Mouse (Mus musculus) adrenal gland, adult 18-20 months (tissue): ENCODE data around the gene Med26. TPM values are rescaled to one million over a fixed set of nuclear protein-coding genes. Genes with fewer than 3 reads are reported as not detected.
A peak's percentile ranks its signal among the peaks of the same experiment; 100 is the strongest.

Experiments used
- DNase-seq, 2 experiments: peaks; one replicate each; pipeline ENCODE4 v3.0.0; 2021 to 2022; ENCODE audit warnings: low spot score in 2 of 2
- total RNA-seq, 2 experiments: library from RNA; stranded (reverse); gene quantifications; 1 replicate in 1 of 2; 2 replicates in 1 of 2; pipeline ENCODE4 v1.2.3; 2021

Gene Med26
- total RNA-seq, 2 experiments from 2014 or later: 9.2 to 10.3 TPM

DNA sequence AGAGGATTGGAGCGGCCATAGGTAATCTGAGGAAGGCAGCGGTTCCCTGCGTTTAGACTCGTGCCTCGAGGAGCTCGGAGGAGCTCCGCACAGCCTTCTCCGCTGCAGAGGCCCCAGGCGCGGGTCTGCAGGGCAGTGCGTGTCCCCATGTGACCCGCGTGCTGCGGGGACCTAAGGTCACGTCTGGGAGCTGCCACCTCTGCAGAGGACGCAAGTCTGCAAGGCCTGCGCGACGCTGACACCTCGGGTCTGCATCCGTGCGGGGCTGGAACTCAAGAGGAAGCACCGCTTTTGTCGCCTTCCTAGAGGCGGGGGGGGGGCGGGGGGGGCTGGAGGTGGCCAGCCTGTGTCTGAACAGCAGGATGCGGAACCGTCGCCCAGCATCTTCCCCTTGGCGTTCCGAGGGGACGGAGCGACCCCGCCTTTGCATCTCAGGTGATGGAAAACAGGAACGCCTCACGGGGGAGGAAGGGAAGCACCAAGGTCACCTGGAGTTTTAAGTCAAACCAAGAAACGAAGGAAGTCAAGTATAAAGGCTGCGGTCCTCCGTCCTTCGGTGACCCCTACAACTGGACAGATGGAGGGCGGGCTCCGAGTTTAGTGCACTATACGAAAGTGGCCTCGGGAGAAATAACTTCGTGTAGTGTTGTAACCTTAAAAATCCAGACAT is 709 bp upstream of the Med26 start:
- peak; percentile 18 to 62 for DNase-seq

DNA sequence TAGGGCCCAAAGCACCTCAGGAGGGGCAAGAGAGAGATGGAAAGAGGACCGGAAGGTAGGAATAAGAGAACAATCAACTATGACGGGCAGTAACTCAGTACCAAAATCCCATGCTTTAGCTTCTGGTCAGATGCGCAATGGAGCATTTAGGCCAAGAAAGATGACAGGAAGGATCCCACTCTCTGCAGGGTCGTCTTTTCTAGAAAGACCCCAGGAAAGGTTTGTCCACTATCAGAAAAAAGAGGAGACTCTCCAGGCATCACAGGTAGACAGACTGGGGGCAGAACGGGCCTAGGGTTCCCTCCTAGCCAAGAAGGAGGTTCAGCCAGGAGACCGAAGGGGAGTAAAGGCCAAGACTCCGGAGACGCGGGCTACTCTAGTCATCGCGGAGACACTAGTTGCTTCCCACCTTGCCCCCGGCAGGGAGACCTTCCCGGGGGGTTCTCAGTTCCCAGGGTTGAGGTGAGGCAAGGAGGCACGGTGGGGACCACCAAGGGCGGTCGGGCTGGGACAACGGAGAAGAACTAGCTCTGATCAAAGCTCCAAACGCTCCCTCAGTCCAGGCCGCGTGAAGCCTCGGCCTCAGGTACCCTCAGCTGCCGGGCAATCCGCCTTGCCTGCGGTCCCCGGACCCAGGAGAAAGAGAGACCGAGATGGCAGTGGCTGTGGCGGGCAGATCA is 808 bp downstream of the Med26 start:
- peak in 1 of 2 experiments; percentile 31 for DNase-seq

DNA sequence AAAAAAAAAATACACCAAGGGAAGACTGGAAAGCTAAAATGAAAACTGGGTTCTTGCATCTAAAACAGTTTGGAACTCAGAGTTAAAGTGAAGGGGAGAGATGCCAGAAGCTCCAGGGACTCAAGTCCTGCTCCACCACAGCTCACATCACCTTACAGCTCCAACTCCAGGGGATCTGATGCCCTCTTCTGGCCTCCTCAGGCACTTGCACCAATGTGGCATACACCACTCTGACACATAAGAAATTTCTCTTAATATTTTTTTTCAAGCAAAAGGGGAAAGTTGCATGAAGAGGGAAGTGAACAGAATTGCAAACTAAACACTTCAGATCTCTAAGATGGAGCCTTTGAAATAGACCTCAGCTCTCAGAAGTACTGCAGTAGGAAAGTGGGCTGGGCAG is 8.8 kb downstream of the Med26 start:
- DNase-seq: no peak

DNA sequence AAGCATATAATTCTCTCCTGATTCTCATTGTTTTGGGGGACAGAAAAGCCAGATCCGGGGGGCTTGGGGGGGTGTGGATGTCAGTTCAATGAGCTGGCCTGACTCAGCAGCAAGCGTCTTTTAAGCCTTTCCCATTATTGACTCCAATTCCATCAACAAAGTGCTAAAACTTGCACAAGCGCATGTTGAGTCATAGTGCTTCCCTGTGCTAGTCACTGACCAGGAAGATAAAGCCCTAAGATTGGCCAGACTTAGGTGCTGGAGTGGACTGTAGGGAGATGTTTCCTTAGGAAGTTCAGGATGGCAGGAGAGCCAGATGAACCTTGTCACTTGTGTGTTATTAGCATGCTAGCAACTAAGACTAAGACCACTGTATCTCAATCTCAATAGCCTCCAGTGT is 13.2 kb downstream of the Med26 start:
- DNase-seq: no peak

DNA sequence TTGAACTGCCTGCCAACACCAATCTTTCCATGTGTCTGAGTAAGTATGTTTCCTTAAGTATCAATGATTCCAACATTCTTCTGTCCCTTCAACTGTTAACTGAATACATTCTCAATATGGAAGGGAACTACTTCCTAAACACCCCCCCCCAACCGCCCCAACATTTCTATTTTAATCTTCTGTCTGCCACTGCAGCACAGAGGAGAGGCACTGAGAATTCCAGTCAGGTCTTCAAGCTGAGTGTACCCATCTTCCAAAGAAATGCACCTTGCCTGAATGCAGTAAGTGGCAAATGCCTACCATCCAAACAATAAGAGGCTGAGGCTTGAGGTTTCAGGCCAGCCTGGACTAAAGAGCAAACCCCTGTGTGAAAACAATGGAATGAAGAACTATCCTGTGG is 16.0 kb downstream of the Med26 start:
- DNase-seq: no peak

DNA sequence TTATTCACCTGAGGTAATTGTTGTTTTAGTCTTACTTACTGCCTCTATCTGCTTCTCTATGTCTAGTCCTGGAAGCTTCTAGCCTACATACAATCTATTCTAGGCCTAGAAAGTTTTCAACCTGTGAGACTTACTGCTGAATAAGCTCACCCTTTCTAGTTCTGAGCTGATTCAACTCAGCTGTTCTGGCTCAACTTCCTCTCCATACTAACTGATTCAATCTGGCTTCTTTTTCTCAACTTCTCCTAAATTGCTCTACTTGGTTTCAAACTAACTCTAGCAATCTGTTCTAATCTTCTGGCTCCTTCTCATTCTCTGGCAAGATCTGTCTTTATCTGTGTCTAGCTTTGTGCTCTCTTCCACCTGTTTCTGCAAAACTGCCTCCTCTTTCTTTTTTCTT is 26.2 kb downstream of the Med26 start:
- DNase-seq: no peak

DNA sequence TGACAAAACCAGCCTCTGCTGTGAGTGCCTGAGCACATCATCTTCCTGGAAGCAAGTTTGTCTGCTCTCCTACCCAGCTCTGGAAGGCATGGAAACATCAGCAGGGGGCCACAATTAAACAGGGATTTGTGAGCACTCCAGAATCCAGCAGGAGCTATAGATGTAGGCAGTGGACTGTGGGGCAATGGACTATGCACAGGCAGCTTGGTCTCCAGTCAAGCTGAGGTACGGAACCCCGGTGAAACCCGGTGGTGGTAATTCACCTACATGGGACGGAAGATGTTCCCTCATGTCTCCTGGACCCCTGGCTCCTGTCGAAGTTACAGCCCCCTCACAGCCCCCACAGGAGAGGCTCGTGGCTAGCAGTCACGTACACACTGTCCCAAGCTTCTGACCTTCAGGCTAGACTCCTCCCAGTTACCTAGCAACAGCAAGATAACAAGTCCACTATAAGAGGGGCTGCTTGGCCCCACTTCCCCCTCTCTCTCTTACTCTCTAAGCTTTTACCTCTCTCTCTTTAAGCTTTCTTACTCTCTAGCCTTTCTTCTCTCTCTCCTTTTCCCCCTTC is 30.6 kb downstream of the Med26 start:
- DNase-seq: no peak

DNA sequence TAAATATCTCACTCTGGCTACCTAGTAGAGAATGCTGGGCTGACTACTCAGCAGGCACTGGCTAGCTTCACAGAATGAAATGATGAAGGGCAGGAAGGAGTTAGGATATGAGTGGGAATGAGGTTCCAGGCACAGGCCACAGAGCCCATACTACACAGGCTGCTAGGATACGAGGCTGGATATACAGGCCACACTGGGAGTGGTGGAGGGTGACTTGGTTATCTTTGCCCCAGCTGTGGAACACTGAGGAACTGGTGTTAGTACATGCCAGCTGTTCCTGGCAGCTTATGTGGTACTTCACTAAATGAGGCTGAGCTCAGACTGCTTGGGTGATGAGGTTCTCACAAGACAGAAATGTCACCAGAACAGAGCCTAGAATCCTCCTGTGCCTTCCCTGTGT is 34.9 kb downstream of the Med26 start:
- no peak for DNase-seq

DNA sequence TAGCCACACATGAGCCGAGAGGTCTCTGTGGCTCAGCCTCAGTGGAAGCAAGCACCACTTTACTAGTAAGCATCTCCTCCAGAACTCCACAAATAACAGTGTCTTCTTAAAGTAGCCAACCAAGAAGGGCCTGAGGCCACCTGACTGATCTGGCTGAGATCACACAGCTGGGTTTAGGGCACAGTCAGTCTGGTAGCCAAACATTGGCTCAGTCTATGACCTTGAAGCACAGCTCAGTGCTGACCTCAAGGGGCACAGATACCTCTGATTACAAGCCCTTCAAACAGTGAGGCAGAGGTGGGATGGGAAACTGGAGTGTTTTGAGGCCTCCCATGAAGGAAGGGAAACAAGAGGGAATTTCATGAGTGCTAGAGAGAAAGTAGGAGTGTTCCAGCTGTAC is 35.4 kb downstream of the Med26 start:
- no peak for DNase-seq

DNA sequence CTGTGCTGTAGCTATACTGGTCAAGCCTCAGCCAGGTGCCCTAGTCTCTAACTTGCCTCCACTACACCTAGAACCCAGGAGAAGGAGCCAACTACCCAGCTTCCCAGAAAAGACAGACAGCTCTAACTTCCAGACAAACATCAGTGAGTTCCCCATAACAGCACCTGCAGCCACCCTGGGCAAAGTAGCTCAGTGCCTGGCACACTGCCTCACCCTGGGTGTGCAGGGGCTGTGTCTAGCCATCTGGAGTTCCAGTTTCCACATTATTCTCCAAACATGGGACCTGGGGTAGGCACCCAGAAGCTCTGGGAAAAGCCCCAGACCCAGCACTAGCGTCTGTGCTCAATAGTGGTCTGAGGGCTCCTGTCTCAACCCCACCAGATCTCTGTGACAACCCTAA is 40.6 kb downstream of the Med26 start:
- DNase-seq: no peak

DNA sequence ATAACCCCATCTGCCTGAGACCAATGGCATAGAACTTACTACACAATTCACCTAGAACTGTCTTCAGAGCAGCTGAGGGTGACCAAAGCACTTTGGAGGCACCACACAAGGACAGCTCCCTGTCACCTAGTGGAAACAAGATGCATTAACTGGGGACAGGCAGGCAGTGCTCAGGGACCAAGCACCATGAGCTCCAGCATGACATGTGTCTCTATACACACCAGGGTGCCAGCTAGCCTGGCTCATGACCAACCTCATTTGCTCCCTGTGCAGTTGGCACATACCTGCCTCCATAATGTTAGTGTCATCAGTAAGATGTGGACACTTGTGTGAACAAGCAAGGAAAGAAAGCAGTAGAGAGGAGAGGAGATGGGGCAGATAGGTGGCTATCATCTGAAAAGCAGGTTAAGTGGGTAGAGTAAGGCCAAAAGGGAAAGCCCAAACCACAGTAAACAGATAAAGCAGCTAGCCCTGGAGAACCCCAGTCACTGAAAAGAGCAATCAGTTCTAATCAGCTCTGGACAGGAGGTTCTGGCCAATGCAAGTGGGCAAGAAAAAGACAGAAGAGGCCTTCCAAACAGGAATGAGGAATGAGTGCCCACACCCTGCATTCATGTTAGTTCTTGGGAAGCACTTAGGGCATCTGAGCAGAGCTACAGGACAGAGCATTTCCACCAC is 43.3 kb downstream of the Med26 start:
- no peak for DNase-seq

DNA sequence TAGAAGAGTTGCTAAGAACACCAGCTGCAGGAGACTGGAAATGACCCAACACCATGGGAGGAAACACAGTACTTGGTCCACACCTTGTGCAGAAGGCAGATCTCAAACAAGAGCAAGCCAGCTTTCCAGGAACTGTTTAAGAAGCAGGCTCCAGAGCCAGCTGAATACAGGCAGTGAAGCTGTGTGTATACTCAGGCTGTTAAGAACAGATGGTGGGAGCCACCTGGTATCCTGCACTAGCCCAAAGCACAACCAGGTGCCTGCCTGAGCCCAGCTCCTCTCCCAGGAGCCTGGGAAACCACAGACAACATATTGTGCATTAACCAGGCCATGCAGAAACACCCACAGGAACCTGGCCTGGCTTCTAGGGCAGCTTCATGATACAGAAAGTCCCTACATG is 43.9 kb downstream of the Med26 start:
- DNase-seq: no peak

DNA sequence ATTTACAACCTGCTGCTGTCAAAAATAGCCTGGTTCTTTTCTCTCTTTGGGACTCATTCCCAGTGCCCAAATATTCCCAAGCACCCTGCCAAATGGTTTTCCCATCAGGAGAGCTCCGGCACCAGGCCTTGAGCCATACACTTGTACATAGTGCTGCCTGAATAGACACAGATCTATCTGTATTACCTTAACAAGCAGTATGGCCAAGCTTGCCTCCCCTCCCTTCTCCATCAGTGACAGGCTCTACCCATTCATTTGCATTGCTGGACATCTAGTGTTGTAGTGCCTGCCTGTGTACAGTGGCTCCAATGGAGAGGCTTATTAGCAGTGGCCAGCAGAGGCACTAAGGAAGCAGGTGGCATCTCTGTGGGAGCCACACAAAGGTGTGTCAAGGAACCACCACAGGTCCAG is 47.5 kb downstream of the Med26 start:
- DNase-seq: no peak

DNA sequence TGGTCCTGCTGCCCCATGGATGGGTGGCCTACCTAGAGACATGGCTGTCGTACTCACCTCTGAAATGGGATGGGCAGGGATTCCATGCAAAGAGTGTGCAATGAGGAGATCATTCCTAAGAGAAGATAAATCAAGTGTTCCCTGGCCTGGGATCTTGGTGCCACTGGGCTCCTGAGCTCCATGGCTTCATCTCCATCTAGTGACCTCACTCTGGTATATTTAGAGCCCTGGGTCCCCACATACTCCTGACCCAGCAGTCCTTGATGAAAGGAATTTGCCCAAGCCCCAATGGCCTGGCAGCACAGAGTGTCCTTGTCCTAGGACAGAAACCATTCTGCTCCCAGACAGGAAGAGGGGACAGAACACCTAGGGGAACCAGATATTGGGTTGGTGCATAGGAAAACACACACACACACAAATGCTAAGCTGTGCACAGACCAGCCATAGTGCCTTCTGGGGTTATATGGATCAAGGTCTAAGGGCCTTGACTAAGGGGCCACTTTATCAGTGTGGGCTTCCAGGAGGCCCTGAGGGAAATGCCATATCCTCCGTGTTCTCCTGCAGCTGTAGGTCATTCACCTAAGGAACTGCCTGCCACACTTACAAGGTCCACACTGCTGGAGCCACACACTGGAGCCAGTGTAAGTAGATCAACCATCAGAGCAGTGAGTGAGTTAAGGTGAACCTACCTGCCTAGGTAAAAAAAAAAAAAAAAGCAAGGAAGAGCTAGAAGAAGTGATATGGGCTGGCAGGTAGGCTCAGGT is 48.4 kb downstream of the Med26 start:
- DNase-seq: no peak

DNA sequence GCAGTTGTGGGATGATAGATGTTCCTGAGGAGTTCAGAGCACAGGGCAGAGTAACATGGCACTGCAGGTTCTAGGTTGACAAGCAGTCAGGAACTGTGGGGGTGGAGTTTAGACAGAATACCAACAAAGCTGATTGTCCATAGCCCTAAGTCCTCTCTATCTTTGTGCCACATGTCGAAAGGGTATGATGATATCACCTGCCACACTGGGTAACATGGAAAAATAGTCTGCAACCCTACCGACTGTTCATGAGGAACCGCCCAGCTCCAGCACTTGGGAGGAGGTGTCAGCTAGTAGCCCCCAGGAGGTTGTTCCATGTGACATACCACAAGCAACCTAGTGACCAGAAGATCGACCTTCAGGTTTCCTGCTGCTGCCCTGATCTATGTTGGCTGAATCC is 49.5 kb downstream of the Med26 start:
- no peak for DNase-seq

DNA sequence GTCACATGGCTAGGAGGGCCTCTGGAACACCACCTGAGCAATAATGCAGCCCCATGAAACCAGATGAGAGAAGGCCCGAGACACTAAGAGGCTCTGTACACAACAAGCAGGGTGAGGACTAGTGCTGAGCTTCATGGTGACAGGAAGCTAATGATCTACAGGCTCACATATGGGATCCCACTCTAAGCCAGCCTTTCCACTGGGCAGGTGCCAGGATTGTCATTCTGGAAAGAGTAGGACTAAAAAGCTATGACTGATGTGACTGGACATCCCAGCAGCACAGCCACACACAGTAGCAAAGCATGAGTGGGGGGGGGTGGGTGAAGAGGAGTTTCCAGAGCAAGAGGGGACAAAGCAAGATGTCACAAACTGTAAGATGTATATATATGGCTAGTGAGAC is 50.2 kb downstream of the Med26 start:
- DNase-seq: no peak

DNA sequence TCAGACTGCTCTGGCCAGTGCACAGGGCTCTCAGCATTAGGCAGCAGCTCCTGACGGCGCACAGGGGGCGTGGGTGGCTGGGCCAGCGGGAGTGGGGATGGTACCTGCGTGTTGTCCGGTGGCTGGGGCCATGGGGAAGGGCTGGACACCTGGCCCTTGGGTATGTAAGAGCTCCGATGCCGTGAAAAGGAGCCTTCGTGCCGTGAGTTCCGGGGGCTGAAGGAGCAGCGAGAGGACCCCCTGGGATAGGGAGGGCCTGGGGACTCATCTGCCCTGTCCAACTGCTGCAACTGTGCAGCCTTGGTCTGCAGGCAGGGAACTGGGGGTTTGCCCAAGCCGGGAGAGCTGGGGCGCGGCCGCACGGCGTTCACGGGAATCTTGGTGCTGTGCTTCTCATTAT is 51.9 kb downstream of the Med26 start:
- no peak for DNase-seq

DNA sequence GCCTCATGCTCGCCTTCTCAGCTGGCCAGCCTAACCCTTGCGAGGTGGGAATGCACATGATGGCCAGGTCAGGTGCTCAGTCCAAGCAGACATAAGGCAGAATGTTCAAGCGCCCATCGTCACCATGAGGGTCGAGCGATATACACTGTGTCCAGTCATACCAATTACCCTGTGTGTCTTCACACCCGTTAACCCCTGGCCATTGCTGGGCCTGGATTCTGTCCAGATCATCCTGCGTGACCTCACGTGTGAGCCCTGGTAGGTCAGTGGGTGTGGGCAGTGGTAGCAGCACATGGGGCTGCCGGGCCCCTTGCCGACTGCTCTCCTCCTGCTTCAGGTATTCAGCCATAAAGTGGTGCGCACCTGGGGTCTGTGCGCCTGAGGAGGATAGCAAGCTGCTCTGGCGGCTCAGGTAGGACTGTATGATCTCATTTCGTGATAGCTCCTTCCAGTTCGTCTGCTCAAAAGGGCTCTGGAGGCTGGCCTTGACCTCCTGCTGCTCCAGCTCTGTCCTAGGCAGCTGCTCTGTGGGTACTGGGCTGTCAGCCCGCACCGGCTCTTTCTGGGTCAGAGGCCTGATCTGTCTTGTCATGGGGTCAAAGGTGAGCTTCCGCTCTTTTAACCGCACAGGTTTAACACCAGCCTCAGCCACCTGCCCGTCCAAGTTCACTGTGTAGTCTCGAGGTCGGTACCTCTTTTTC is 52.5 kb downstream of the Med26 start:
- DNase-seq: no peak

DNA sequence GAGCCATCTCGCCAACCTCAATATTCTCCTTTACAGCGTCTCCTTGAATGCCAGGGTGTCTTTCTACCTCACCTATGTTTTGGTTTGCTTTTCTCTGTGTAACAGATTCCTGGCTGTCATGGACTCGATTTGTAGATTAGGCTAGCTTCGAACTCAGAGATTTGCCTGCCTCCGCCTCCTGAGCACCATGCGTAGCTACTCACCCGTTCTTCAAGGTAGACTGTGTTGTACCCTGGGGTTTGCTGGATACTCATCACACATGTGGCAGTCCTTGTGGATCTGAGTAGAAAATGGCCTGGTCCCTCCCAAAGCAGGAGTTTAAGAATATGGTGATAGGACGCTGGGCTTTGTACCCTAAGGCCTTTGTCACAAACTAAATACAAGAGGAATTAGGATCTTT is 54.7 kb downstream of the Med26 start:
- DNase-seq: no peak

DNA sequence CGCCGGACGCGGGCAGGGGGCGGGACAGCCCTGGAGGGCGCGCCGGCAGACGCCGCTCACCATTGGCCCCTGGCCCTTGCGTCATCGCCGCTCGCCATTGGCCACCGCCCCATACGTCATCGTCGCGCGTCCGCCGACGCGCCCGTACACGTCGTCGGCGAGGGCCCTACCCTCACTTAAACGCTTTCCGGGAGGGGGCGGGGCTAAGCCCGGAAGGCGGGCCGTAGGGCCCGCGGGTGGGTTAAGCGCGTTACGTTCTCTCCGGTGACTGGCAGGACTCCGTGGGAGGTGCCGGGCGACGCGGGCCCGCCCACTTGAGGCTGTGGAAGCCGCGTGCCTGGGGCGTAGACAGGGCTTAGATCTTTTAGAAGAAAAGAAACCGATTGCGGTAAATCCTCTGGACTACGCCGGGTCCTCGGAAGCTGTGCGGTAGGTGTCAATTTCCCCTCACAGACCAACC is 55.4 kb downstream of the Med26 start:
- peak; percentile 99 to 100 for DNase-seq
